Mouse (Mus musculus): Measurements from ENCODE around the gene Colca2. TPM values are rescaled to one million over a fixed set of nuclear protein-coding genes. Genes with fewer than 3 reads are reported as not detected.

Gene Colca2
- 0.40 TPM for polyA plus RNA-seq (2017; shearing (Covaris generic))

DNA sequence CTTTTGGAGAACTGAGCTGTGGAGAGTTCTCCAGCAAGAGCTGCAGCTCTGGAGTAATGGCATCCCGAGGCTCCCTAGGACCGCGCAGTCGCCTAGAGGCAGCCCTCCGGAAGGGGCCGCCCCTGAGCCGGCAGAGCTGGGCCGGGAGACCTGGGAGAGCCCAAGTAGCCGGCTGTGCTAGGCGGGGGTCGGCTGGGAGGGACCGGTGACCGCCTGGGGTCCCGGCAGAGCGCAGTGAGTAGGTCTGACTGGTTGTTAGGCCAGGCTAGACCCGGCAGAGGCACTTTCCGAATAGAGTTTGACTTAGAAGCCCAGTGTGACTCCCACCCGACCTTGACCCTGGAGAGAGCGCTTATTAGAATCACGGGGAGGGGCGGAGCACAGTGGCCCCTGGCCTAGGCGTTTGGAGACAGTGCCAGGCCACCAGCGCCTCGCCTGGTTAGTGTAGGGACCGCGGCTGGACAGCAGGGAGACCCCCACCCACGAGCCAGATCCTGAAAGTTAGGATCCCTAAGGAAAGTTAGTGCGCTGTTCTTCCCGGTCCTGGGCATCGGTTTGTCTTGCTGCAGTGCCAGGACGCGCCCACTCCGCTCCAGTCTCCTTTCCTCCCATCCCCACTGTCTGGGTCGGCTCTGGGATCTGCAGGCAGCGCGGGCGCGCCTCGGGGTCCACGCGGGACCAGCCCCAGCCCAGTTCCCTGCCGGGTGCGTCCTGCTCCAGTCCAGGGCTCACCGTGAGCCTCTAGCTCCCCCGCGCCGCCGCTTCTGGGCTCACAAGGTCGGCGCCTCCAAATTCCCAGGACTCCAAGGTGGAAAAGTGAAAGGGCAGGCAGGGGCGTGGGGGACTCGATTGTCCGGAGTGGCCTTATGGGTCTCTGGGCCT, at the start of gene Colca2:
Gene Colca2, minus strand, starts transcription at position 70 of the 882 bp plus-strand sequence.

Other genes starting within 250 kb of the Colca2 start
- gene Btg4, start 217.7 kb downstream of the Colca2 start, polyA plus RNA-seq (2017; shearing (Covaris generic)) = not detected
- gene Layn, start 201.5 kb downstream of the Colca2 start, polyA plus RNA-seq (2017; shearing (Covaris generic)) = not detected
- gene 4833427G06Rik, start 176.5 kb downstream of the Colca2 start, polyA plus RNA-seq (2017; shearing (Covaris generic)) = not detected
- 0.05 TPM for gene Gm32742, start 113.1 kb downstream of the Colca2 start, polyA plus RNA-seq (2017; shearing (Covaris generic))
- gene Pou2af1, start 64.9 kb downstream of the Colca2 start, polyA plus RNA-seq (2017; shearing (Covaris generic)) = 9.9 TPM
- gene 1810046K07Rik, start 50.3 kb upstream of the Colca2 start, polyA plus RNA-seq (2017; shearing (Covaris generic)) = not detected

Measured in effector memory CD4-positive, alpha-beta T cell, adult 7 months (primary cell).